Mouse (Mus musculus): Measurements from ENCODE around the gene Mobp. TPM values are rescaled to one million over a fixed set of nuclear protein-coding genes. Genes with fewer than 3 reads are reported as not detected.

Gene Mobp
- polyA plus RNA-seq, 1 experiment from 2014 or later, result 0.60 TPM

DNA sequence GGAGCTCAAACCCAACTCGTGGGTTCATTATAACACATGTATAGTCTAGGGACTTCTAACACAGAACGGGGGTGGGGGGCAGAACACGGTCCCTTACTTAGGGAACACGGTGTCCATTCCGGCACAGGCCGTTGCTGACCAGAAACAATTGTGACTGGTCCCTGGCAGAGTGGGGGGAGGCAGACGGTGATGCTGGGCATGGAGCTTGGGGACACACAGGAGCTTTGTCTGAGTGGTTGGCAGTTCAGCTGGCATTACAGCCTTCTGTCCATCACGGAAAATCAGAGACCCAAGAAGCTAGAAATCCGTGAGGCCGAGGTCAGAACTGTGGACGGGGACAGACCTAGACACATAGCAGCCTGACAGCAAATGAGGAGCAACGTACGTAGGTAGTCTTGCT lies 5.0 kb upstream of the Mobp start:
- DNase-seq (ENCODE audit: low spot score), result no peak

GRCm38 (mm10) chr9:120151152-120151551 lies 1.6 kb downstream of the Mobp start:
- H3K36me3 ChIP-seq (replicated peaks; ENCODE audit: control insufficient read depth, insufficient read depth, low read depth, low read length), result no peaks in the 10 kb centered on the region
- H3K27ac ChIP-seq (replicated peaks; ENCODE audit: low read depth, low read length), result no peak overlapping the region
- DNase-seq (ENCODE audit: low spot score), result no peak
- no peak overlapping the region for H3K4me3 ChIP-seq (ENCODE audit: low read depth, low read length)
- 86% methylated on average over 5 of the region's 5 CpGs for WGBS
- no peak overlapping the region for H3K9ac ChIP-seq (replicated peaks; ENCODE audit: low read length)
- ATAC-seq (replicated peaks; ENCODE audit: insufficient number of reproducible peaks, low FRiP score, low TSS enrichment, low read depth), result no peak
- no peaks in the 10 kb centered on the region for H3K9me3 ChIP-seq (replicated peaks; ENCODE audit: control insufficient read depth, low read length)
- H3K4me1 ChIP-seq (ENCODE audit: control insufficient read depth, insufficient read depth, low read length), result no peaks in the 10 kb centered on the region
- no peak overlapping the region for H3K4me2 ChIP-seq (ENCODE audit: low read depth, low read length)
- H3K27me3 ChIP-seq (ENCODE audit: control insufficient read depth, insufficient read depth, low read length), result no peaks in the 10 kb centered on the region

More for the DNA sequence above, 5.0 kb upstream of the Mobp start:
- WGBS, result 87% methylated on average over 13 of the region's 13 CpGs
- no peaks in the 10 kb centered on the region for H3K36me3 ChIP-seq (replicated peaks; ENCODE audit: control insufficient read depth, insufficient read depth, low read depth, low read length)
- ATAC-seq (replicated peaks; ENCODE audit: insufficient number of reproducible peaks, low FRiP score, low TSS enrichment, low read depth), result no peak
- no peak overlapping the region for H3K4me2 ChIP-seq (ENCODE audit: low read depth, low read length)
- H3K27me3 ChIP-seq (ENCODE audit: control insufficient read depth, insufficient read depth, low read length), result no peaks in the 10 kb centered on the region
- H3K27ac ChIP-seq (replicated peaks; ENCODE audit: low read depth, low read length), result no peak overlapping the region
- H3K4me1 ChIP-seq (ENCODE audit: control insufficient read depth, insufficient read depth, low read length), result no peaks in the 10 kb centered on the region
- H3K9ac ChIP-seq (replicated peaks; ENCODE audit: low read length), result no peak overlapping the region
- H3K4me3 ChIP-seq (ENCODE audit: low read depth, low read length), result no peak overlapping the region
- no peaks in the 10 kb centered on the region for H3K9me3 ChIP-seq (replicated peaks; ENCODE audit: control insufficient read depth, low read length)

DNA sequence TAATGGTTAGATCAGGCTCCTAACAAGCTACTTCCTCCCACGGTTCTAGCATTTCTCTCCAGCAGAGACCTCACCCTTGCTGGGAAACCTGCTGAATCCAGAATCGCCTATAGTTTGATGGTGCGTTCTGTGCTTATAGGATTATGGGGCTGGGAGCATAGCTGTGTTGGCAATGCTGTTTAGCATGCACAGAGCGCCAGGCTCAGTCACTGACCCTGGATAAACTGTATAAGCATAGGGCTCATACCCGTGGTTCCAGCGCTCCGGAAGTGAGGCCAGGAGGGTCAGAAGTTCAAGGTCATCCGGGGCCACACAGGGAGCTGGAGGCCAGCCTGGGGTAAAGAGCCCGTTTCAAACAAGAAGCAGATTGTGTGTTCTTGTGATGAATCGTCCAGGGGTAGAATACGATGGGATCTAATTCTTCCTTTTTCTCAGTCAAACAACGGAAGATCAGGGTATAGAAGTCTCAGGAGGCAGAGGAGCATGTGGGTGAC lies 2.4 kb downstream of the Mobp start:
- Histone ChIP-seq H3K4me3 (ENCODE audit: low read depth, low read length) (no peak overlapping the region), H3K9me3 (replicated peaks; ENCODE audit: control insufficient read depth, low read length) (no peaks in the 10 kb centered on the region), H3K36me3 (replicated peaks; ENCODE audit: control insufficient read depth, insufficient read depth, low read depth, low read length) (no peaks in the 10 kb centered on the region), H3K9ac (replicated peaks; ENCODE audit: low read length) (no peak overlapping the region), H3K27ac (replicated peaks; ENCODE audit: low read depth, low read length) (no peak overlapping the region), H3K4me1 (ENCODE audit: control insufficient read depth, insufficient read depth, low read length) (no peaks in the 10 kb centered on the region), H3K27me3 (ENCODE audit: control insufficient read depth, insufficient read depth, low read length) (no peaks in the 10 kb centered on the region), H3K4me2 (ENCODE audit: low read depth, low read length) (no peak overlapping the region)
- WGBS, result 69% methylated on average over 12 of the region's 12 CpGs
- ATAC-seq (replicated peaks; ENCODE audit: insufficient number of reproducible peaks, low FRiP score, low TSS enrichment, low read depth), result no peak
- DNase-seq (ENCODE audit: low spot score), result no peak

DNA sequence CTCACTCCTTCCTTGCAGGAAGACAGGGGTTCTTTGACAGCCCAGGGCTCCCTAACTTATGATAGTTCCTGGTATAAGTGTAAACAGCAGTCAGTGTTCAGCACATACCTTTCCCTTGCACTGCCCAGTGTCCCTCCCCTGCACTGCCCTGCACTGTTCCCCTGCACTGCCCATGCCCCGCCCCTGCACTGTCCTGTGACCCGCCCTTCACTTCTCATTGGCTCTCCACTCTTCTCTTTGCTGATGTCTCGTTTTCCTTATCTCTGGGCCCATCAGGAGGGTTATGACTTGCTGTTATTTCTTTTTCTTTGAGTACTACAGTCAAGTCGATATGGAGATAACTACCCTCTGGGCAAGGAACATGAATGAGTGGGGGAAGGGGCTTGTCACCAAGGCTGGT lies 8.5 kb downstream of the Mobp start:
- 0 out of 2 replicates have a peak, but pooled peaks have one; percentile 70 for ATAC-seq (replicated peaks; ENCODE audit: insufficient number of reproducible peaks, low FRiP score, low TSS enrichment, low read depth)
- Histone ChIP-seq H3K4me1 (ENCODE audit: control insufficient read depth, insufficient read depth, low read length) (no peaks in the 10 kb centered on the region; the same call in 1 of the 2 replicates), H3K4me2 (ENCODE audit: low read depth, low read length) (no peak overlapping the region), H3K27ac (replicated peaks; ENCODE audit: low read depth, low read length) (no peak overlapping the region), H3K9me3 (replicated peaks; ENCODE audit: control insufficient read depth, low read length) (no peaks in the 10 kb centered on the region), H3K36me3 (replicated peaks; ENCODE audit: control insufficient read depth, insufficient read depth, low read depth, low read length) (no peaks in the 10 kb centered on the region), H3K4me3 (ENCODE audit: low read depth, low read length) (no peak overlapping the region), H3K9ac (replicated peaks; ENCODE audit: low read length) (no peak overlapping the region), H3K27me3 (ENCODE audit: control insufficient read depth, insufficient read depth, low read length) (no peaks in the 10 kb centered on the region)
- DNase-seq (ENCODE audit: low spot score), result no peak
- WGBS, result 33% methylated on average over 4 of the region's 4 CpGs

DNA sequence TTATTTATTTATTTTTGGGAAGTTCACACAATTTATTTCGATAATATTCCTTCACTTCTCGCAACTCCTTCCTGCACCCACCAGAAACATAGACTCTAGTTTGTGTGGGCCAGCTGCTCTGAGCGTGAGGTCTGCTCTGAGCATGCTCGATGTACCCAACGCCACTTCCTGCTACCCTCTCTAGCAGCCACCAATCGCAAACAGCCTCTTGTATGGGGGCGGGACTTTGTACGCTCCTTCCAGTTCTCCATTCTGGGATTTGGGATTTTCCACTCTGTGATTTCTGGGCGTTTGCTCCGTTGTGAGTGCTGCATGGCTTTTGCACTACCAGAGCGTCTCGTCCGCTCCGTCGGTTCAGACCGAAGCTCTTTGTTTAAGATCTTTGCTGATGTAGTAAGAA lies 14.4 kb downstream of the Mobp start:
- Histone ChIP-seq H3K36me3 (replicated peaks; ENCODE audit: control insufficient read depth, insufficient read depth, low read depth, low read length) (no peaks in the 10 kb centered on the region), H3K9me3 (replicated peaks; ENCODE audit: control insufficient read depth, low read length) (no peaks in the 10 kb centered on the region), H3K4me1 (ENCODE audit: control insufficient read depth, insufficient read depth, low read length) (no peaks in the 10 kb centered on the region), H3K9ac (replicated peaks; ENCODE audit: low read length) (no peak overlapping the region), H3K27me3 (ENCODE audit: control insufficient read depth, insufficient read depth, low read length) (no peaks in the 10 kb centered on the region), H3K4me2 (ENCODE audit: low read depth, low read length) (no peak overlapping the region), H3K27ac (replicated peaks; ENCODE audit: low read depth, low read length) (no peak overlapping the region), H3K4me3 (ENCODE audit: low read depth, low read length) (no peak overlapping the region)
- DNase-seq (ENCODE audit: low spot score), result no peak
- 84% methylated on average over 16 of the region's 16 CpGs for WGBS
- no peak for ATAC-seq (replicated peaks; ENCODE audit: insufficient number of reproducible peaks, low FRiP score, low TSS enrichment, low read depth)

GRCm38 (mm10) chr9:120167826-120168225 lies 18.3 kb downstream of the Mobp start:
- H3K36me3 ChIP-seq (replicated peaks; ENCODE audit: control insufficient read depth, insufficient read depth, low read depth, low read length), result no peaks in the 10 kb centered on the region

GRCm38 (mm10) chr9:120171295-120171694 lies 21.8 kb downstream of the Mobp start:
- ATAC-seq (replicated peaks; ENCODE audit: insufficient number of reproducible peaks, low FRiP score, low TSS enrichment, low read depth) (no peak), DNase-seq (ENCODE audit: low spot score) (peak; percentile 70)
- Histone ChIP-seq H3K27me3 (ENCODE audit: control insufficient read depth, insufficient read depth, low read length) (no peaks in the 10 kb centered on the region), H3K4me1 (ENCODE audit: control insufficient read depth, insufficient read depth, low read length) (no peaks in the 10 kb centered on the region), H3K4me2 (ENCODE audit: low read depth, low read length) (no peak overlapping the region), H3K27ac (replicated peaks; ENCODE audit: low read depth, low read length) (no peak overlapping the region), H3K36me3 (replicated peaks; ENCODE audit: control insufficient read depth, insufficient read depth, low read depth, low read length) (no peaks in the 10 kb centered on the region), H3K4me3 (ENCODE audit: low read depth, low read length) (no peak overlapping the region), H3K9ac (replicated peaks; ENCODE audit: low read length) (no peak overlapping the region), H3K9me3 (replicated peaks; ENCODE audit: control insufficient read depth, low read length) (no peaks in the 10 kb centered on the region; the same call in 1 of the 2 replicates)
- 42% methylated on average over 5 of the region's 5 CpGs for WGBS

More at GRCm38 (mm10) chr9:120167826-120168225, 18.3 kb downstream of the Mobp start:
- Histone ChIP-seq H3K9ac (replicated peaks; ENCODE audit: low read length) (no peak overlapping the region), H3K4me2 (ENCODE audit: low read depth, low read length) (no peak overlapping the region), H3K4me1 (ENCODE audit: control insufficient read depth, insufficient read depth, low read length) (no peaks in the 10 kb centered on the region), H3K27me3 (ENCODE audit: control insufficient read depth, insufficient read depth, low read length) (no peaks in the 10 kb centered on the region), H3K27ac (replicated peaks; ENCODE audit: low read depth, low read length) (no peak overlapping the region), H3K4me3 (ENCODE audit: low read depth, low read length) (no peak overlapping the region), H3K9me3 (replicated peaks; ENCODE audit: control insufficient read depth, low read length) (no peaks in the 10 kb centered on the region; the same call in 1 of the 2 replicates)
- WGBS, result 68% methylated on average over 11 of the region's 11 CpGs
- DNase-seq (ENCODE audit: low spot score), result no peak
- no peak for ATAC-seq (replicated peaks; ENCODE audit: insufficient number of reproducible peaks, low FRiP score, low TSS enrichment, low read depth)

DNA sequence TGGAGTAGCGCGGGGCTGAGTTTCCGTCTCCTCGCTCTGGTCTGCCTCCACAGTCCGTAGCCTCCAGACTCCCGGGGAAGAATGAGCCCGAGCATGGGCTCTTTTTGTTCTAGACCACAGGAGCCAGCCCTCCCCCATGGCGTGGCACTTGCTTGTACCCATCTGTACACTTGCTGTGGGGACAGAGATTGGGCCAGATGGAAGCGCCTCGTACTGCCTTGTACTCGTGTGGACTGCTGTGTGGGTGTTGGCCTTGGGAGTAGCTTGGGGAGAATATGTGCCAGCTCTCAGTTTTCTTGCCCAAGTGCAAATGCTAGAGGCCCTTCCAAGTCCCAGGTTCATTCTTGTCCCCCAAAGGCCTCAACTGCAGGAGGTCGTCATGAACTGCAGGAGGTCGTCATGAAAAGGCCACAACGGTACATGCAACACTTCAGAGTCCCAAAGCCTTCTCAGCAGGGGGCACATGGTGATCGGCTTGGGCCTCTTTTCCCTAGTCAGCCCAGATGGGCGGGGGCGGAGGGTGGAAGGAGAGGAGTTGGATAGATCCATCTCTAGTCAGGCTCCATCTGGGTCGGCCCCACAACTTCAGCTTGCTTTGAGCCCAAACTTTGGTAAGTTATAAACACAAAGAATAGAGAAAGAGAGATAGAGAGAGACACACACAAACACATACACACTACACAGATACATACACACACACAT lies 25.1 kb downstream of the Mobp start:
- no peak for ATAC-seq (replicated peaks; ENCODE audit: insufficient number of reproducible peaks, low FRiP score, low TSS enrichment, low read depth)
- 87% methylated on average over 18 of the region's 18 CpGs for WGBS
- H3K9me3 ChIP-seq (replicated peaks; ENCODE audit: control insufficient read depth, low read length), result no peaks in the 10 kb centered on the region; the same call in 1 of the 2 replicates
- no peak overlapping the region for H3K4me3 ChIP-seq (ENCODE audit: low read depth, low read length)
- H3K36me3 ChIP-seq (replicated peaks; ENCODE audit: control insufficient read depth, insufficient read depth, low read depth, low read length), result no peaks in the 10 kb centered on the region
- no peaks in the 10 kb centered on the region for H3K4me1 ChIP-seq (ENCODE audit: control insufficient read depth, insufficient read depth, low read length)
- no peaks in the 10 kb centered on the region for H3K27me3 ChIP-seq (ENCODE audit: control insufficient read depth, insufficient read depth, low read length)
- H3K4me2 ChIP-seq (ENCODE audit: low read depth, low read length), result no peak overlapping the region
- no peak for DNase-seq (ENCODE audit: low spot score)
- H3K9ac ChIP-seq (replicated peaks; ENCODE audit: low read length), result no peak overlapping the region
- H3K27ac ChIP-seq (replicated peaks; ENCODE audit: low read depth, low read length), result no peak overlapping the region

Data from embryonic facial prominence, embryonic 11.5 days (tissue).